Mouse (Mus musculus) E14TG2a.4 (cell line): ENCODE results near the gene Sema6d.

Experiments
- CTCF ChIP-seq: conservative IDR thresholded peaks from 2 replicates; pipeline ENCODE4 v1.5.1; 2014; ENCODE audit warnings: low read length
- NANOG ChIP-seq: IDR thresholded peaks from 2 replicates; pipeline ENCODE4 v1.6.1; 2014; ENCODE audit warnings: borderline replicate concordance, low read length, mixed read lengths

- TF ChIP-seq CTCF (no peak), NANOG (no peak)
These were observed 81.9 kb downstream of the Sema6d start for GRCm38 (mm10) chr2:124171718-124172117.
